Mouse (Mus musculus) G1E (cell line): ENCODE measurements around the gene Cdr2. TPM values are rescaled to one million over a fixed set of nuclear protein-coding genes. Genes with fewer than 3 reads are reported as not detected.
"Not testable (repeated sequence)": the region's sequence is repeated elsewhere in the genome, so short reads cannot be mapped to it uniquely, and the experiment has no call there.

ENCODE experiments used
- ATAC-seq: 2 replicates; pipeline ENCODE4 v1.8.0; 2016; ENCODE audit warnings: mild to moderate bottlenecking; ENCODE audit not compliant: insufficient number of reproducible peaks, poor library complexity, low FRiP score, severe bottlenecking; ENCODE audit errors: extremely low read depth
- DNase-seq: peaks from one replicate; pipeline ENCODE4 v3.0.0; 2012; ENCODE audit warnings: low spot score
- H3K27me3 ChIP-seq: 2 replicates; pipeline ENCODE4 v1.6.1; 2012; ENCODE audit warnings: mild to moderate bottlenecking, low read length, inconsistent platforms; ENCODE audit not compliant: insufficient read depth
- H3K36me3 ChIP-seq: replicated peaks from 2 replicates; pipeline ENCODE3; 2012; ENCODE audit warnings: mild to moderate bottlenecking, inconsistent platforms
- H3K4me1 ChIP-seq: 2 replicates; pipeline ENCODE4 v1.6.1; 2012; ENCODE audit warnings: low read depth, low read length, inconsistent platforms, mixed read lengths; ENCODE audit not compliant: insufficient read depth
- H3K4me3 ChIP-seq: 2 replicates; pipeline ENCODE4 v1.5.1; 2012; ENCODE audit warnings: low read depth, mild to moderate bottlenecking, inconsistent platforms, low read length, moderate library complexity, mixed read lengths
- H3K9me3 ChIP-seq: replicated peaks from 2 replicates; pipeline ENCODE4 v1.6.1; 2012; ENCODE audit warnings: inconsistent platforms
- CTCF ChIP-seq: IDR thresholded peaks from 2 replicates; pipeline ENCODE4 v1.5.1; 2012; ENCODE audit warnings: low read depth, low read length, inconsistent platforms, mixed read lengths
- GATA1 ChIP-seq: IDR thresholded peaks from 2 replicates; pipeline ENCODE4 v1.6.1; 2012; ENCODE audit warnings: borderline replicate concordance, low read length, inconsistent platforms, mixed read lengths
- GATA2 ChIP-seq: IDR thresholded peaks from 2 replicates; pipeline ENCODE4 v1.6.1; 2012; ENCODE audit warnings: low read depth, low read length, inconsistent platforms, borderline replicate concordance
- POLR2AphosphoS5 ChIP-seq: IDR thresholded peaks from 2 replicates; pipeline ENCODE4 v1.6.1; 2012; ENCODE audit warnings: low read depth, low read length, inconsistent platforms; ENCODE audit not compliant: insufficient replicate concordance
- TAL1 ChIP-seq: conservative IDR thresholded peaks from 2 replicates; pipeline ENCODE4 v1.6.1; 2012; ENCODE audit warnings: low read depth, low read length, inconsistent platforms, mixed read lengths
- polyA plus RNA-seq: library from polyadenylated mRNA; stranded (reverse); fragments of >175 nt; gene quantifications from 2 replicates; pipeline ENCODE4 v1.2.3, GENCODE M21; 2012
- total RNA-seq, 2 experiments: library from RNA; stranded (forward) in 1 of 2; stranded (reverse) in 1 of 2; fragments of 200-1000 nt in 1 of 2; fragments of >200 nt in 1 of 2; fragmentation: Nextera tagmentation in 1 of 2; gene quantifications; 2 replicates each; pipeline ENCODE4 v1.2.3; 2014 to 2017

The Cdr2 gene
- total and polyA plus RNA-seq, 3 experiments = 7.7 to 20.0 (median 12.7) TPM

DNA sequence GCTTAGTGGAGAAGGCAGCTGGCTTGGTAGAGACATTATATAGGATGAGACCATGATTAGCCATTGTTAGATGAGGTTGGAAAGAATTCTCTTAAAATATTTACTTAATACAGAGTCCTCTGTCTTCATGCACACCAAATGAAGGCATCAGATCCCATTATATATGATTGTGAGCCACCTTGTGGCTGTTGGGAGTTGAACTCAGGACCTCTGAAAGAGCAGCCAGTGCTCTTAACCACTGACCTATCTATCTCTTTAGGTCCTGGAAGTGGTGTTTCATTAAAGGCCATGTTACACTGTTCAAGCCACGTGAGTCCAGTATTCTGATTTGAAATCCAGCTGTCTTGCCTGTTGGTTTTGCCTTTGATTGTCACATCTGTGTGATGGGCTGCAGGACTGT is 68.8 kb downstream of the Cdr2 start:
- no peaks in the 10 kb centered on the region for H3K27me3 ChIP-seq
- no peak overlapping the region for H3K4me3 ChIP-seq
- H3K9me3 ChIP-seq = no peaks in the 10 kb centered on the region
- ATAC-seq (no peak), DNase-seq (no peak)
- H3K4me1 ChIP-seq = peaks cover 26% of the 10 kb centered on the region
- TF ChIP-seq TAL1 (no peak), POLR2AphosphoS5 (no peak), GATA1 (no peak), CTCF (no peak), GATA2 (no peak)
- no peaks in the 10 kb centered on the region for H3K36me3 ChIP-seq

DNA sequence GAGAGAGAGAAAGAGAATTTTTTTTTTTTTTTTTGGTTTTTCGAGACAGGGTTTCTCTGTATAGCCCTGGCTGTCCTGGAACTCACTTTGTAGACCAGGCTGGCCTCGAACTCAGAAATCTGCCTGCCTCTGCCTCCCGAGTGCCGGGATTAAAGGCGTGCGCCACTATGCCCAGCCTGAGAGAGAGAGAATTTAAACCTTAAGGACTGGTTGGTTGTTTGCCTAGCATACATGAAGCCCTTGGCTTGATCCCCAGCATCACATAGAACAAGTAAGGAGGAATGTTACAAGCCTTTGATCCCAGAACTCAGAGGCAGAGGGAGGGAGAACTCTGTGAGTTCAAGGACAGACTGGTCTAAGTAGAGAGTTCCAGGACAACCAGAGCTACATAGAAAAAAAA is 70.8 kb downstream of the Cdr2 start:
- ATAC-seq, H3K9me3 ChIP-seq, H3K4me3 ChIP-seq, H3K27me3 ChIP-seq, DNase-seq: not testable (repeated sequence)
- Histone ChIP-seq H3K36me3 (peaks cover 11% of the 10 kb centered on the region), H3K4me1 (peaks cover 20% of the 10 kb centered on the region)

DNA sequence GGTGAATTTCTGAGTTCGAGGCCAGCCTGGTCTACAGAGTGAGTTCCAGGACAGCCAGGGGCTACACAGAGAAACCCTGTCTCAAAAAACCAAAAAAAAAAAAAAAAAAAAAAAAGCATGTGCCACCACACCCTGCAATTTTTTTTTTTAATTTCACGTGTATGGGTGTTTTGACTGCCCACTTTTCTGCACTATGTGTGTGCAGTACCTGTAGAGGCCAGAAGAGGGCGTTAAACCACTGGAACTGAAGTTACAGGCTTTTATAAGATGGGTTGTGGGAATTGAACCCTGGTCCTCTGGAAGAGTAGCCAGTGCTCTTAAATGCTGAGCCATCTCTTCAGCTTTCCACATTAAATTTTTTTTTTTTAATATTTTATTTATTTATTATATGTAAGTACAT is 71.9 kb downstream of the Cdr2 start:
- peaks cover 14% of the 10 kb centered on the region for H3K4me1 ChIP-seq
- not testable (repeated sequence) for H3K27me3 ChIP-seq, DNase-seq, H3K4me3 ChIP-seq, H3K9me3 ChIP-seq, ATAC-seq
- peaks cover 22% of the 10 kb centered on the region for H3K36me3 ChIP-seq

Other genes starting within 250 kb of the Cdr2 start
- gene Vwa3a, start 243.0 kb downstream of the Cdr2 start, total RNA-seq (2014; fragmentation: Nextera tagmentation) = not detected in 2 replicates
- gene Vwa3a, start 243.0 kb downstream of the Cdr2 start, total RNA-seq (2017) = 0.11 TPM in 1 of 2 replicates, not detected in the other
- gene Vwa3a, start 243.0 kb downstream of the Cdr2 start, polyA plus RNA-seq = not detected in 2 replicates
- not detected in 2 replicates for gene Gm5737, start 169.9 kb downstream of the Cdr2 start, total RNA-seq (2014; fragmentation: Nextera tagmentation)
- gene Gm5737, start 169.9 kb downstream of the Cdr2 start, total RNA-seq (2017) = not detected in 2 replicates
- gene Gm5737, start 169.9 kb downstream of the Cdr2 start, polyA plus RNA-seq = not detected in 2 replicates
- gene Eef2k, start 139.5 kb downstream of the Cdr2 start, total RNA-seq (2014; fragmentation: Nextera tagmentation) = 62.3 and 72.9 TPM in 2 replicates
- gene Eef2k, start 139.5 kb downstream of the Cdr2 start, total RNA-seq (2017) = 185 and 189 TPM in 2 replicates
- 89.8 and 107 TPM in 2 replicates for gene Eef2k, start 139.5 kb downstream of the Cdr2 start, polyA plus RNA-seq
- gene Polr3e, start 64.6 kb downstream of the Cdr2 start, total RNA-seq (2014; fragmentation: Nextera tagmentation) = 18.0 and 21.3 TPM in 2 replicates
- gene Polr3e, start 64.6 kb downstream of the Cdr2 start, total RNA-seq (2017) = 26.2 and 27.6 TPM in 2 replicates
- 31.1 and 36.5 TPM in 2 replicates for gene Polr3e, start 64.6 kb downstream of the Cdr2 start, polyA plus RNA-seq
- gene Mfsd13b, start 197 bp upstream of the Cdr2 start, total RNA-seq (2014; fragmentation: Nextera tagmentation) = 4.5 TPM in 1 of 2 replicates, not detected in the other
- 0.38 TPM in 1 of 2 replicates, not detected in the other for gene Mfsd13b, start 197 bp upstream of the Cdr2 start, total RNA-seq (2017)
- gene Mfsd13b, start 197 bp upstream of the Cdr2 start, polyA plus RNA-seq = not detected in 2 replicates
- gene Mettl9, start 52.1 kb upstream of the Cdr2 start, total RNA-seq (2014; fragmentation: Nextera tagmentation) = 61.2 and 70.9 TPM in 2 replicates
- 84.7 and 90.8 TPM in 2 replicates for gene Mettl9, start 52.1 kb upstream of the Cdr2 start, total RNA-seq (2017)
- gene Mettl9, start 52.1 kb upstream of the Cdr2 start, polyA plus RNA-seq = 30.3 and 33.9 TPM in 2 replicates
- gene Igsf6, start 92.3 kb upstream of the Cdr2 start, total RNA-seq (2014; fragmentation: Nextera tagmentation) = 0.97 TPM in 1 of 2 replicates, not detected in the other
- 0.06 and 0.33 TPM in 2 replicates for gene Igsf6, start 92.3 kb upstream of the Cdr2 start, total RNA-seq (2017)
- 0.07 and 0.10 TPM in 2 replicates for gene Igsf6, start 92.3 kb upstream of the Cdr2 start, polyA plus RNA-seq
- gene Otoa, start 99.3 kb upstream of the Cdr2 start, total RNA-seq (2014; fragmentation: Nextera tagmentation) = 0.34 and 0.75 TPM in 2 replicates
- gene Otoa, start 99.3 kb upstream of the Cdr2 start, total RNA-seq (2017) = 0.82 and 0.87 TPM in 2 replicates
- gene Otoa, start 99.3 kb upstream of the Cdr2 start, polyA plus RNA-seq = 0.43 and 0.50 TPM in 2 replicates